Mouse (Mus musculus): Measurements from ENCODE around the gene Slc6a20b. TPM values are rescaled to one million over a fixed set of nuclear protein-coding genes. Genes with fewer than 3 reads are reported as not detected.
"Not testable (repeated sequence)": the region's sequence is repeated elsewhere in the genome, so short reads cannot be mapped to it uniquely, and the experiment has no call there.

Slc6a20b gene
- polyA plus RNA-seq (2012; rRNA removed): 0.13 and 0.22 TPM in 2 replicates

- 95% methylated on average over 6 of the region's 6 CpGs for WGBS
- Histone ChIP-seq H3K4me1 (replicated peaks; ENCODE audit: control insufficient read depth, insufficient read depth, low read length) (no peaks in the 10 kb centered on the region), H3K4me3 (ENCODE audit: control insufficient read depth, insufficient read depth, low read length) (no peak within 1 kb of the TSS), H3K36me3 (ENCODE audit: control insufficient read depth, insufficient read depth, low read length) (no peaks in the 10 kb centered on the region), H3K27me3 (ENCODE audit: control insufficient read depth, insufficient read depth, low read length) (no peaks in the 10 kb centered on the region), H3K27ac (ENCODE audit: control insufficient read depth, insufficient read depth, low read length) (no peak within 1 kb of the TSS)
- no peak for DNase-seq
- no peak for TF ChIP-seq POLR2A (IDR thresholded peaks at IDR 0.05; ENCODE audit: control insufficient read depth, extremely low read depth, insufficient read depth, low read length, poor library complexity)
- TF ChIP-seq CTCF (IDR thresholded peaks at IDR 0.05; ENCODE audit: borderline replicate concordance, control insufficient read depth, extremely low read depth, insufficient read depth, low read length, poor library complexity): no peak
Observed at GRCm38 (mm10) chr9:123632281-123632680, at the start of gene Slc6a20b. Gene Slc6a20b (minus strand): TSS chr9:123632565.

GRCm38 (mm10) chr9:123679198-123679597, 46.8 kb upstream of the Slc6a20b start:
- WGBS: 56% methylated on average over 2 of the region's 2 CpGs
- H3K4me3 ChIP-seq (ENCODE audit: control insufficient read depth, insufficient read depth, low read length): no peak overlapping the region
- no peak for DNase-seq
- H3K36me3 ChIP-seq (ENCODE audit: control insufficient read depth, insufficient read depth, low read length): no peaks in the 10 kb centered on the region
- peaks cover 9% of the 10 kb centered on the region for H3K4me1 ChIP-seq (replicated peaks; ENCODE audit: control insufficient read depth, insufficient read depth, low read length)
- peaks cover 14% of the 10 kb centered on the region for H3K27me3 ChIP-seq (ENCODE audit: control insufficient read depth, insufficient read depth, low read length)
- TF ChIP-seq POLR2A (IDR thresholded peaks at IDR 0.05; ENCODE audit: control insufficient read depth, extremely low read depth, insufficient read depth, low read length, poor library complexity): no peak
- TF ChIP-seq CTCF (IDR thresholded peaks at IDR 0.05; ENCODE audit: borderline replicate concordance, control insufficient read depth, extremely low read depth, insufficient read depth, low read length, poor library complexity): no peak
- no peak overlapping the region for H3K27ac ChIP-seq (ENCODE audit: control insufficient read depth, insufficient read depth, low read length)

- peak; percentile 9 for DNase-seq
- 2% methylated on average over 73 of the region's 73 CpGs for WGBS
Observed at GRCm38 (mm10) chr9:123678327-123679105, 46.2 kb upstream of the Slc6a20b start, which contains the start of the genes Ccr9 and Slc6a20a. Gene Ccr9 (plus strand): TSS chr9:123678439. Gene Slc6a20a (minus strand): TSS chr9:123678885.

DNA sequence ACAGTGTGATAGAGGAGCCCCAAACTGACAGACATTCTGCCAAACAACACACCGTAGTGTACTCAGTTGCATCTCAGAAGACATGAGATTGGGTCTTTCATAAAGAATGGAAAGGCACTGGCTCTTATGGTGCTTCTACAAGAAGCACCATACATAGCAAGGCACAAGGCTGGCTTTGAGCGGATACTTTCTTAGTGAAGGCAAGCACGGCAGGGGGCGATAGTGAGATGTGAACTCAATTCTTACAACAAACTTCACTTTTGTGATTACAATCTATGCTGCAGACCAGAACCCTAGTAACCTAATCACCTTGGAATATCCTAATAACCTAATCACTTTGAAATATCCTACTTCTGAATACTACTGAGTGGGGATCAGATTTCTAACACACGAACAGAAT, 33.3 kb upstream of the Slc6a20b start:
- no peak for TF ChIP-seq POLR2A (IDR thresholded peaks at IDR 0.05; ENCODE audit: control insufficient read depth, extremely low read depth, insufficient read depth, low read length, poor library complexity)
- no peak for TF ChIP-seq CTCF (IDR thresholded peaks at IDR 0.05; ENCODE audit: borderline replicate concordance, control insufficient read depth, extremely low read depth, insufficient read depth, low read length, poor library complexity)
- WGBS: 44% methylated on average over 5 of the region's 5 CpGs
- Histone ChIP-seq H3K4me3 (ENCODE audit: control insufficient read depth, insufficient read depth, low read length) (no peak overlapping the region), H3K4me1 (replicated peaks; ENCODE audit: control insufficient read depth, insufficient read depth, low read length) (no peaks in the 10 kb centered on the region; the same call in 1 of the 2 replicates), H3K27ac (ENCODE audit: control insufficient read depth, insufficient read depth, low read length) (no peak overlapping the region), H3K27me3 (ENCODE audit: control insufficient read depth, insufficient read depth, low read length) (no peaks in the 10 kb centered on the region), H3K36me3 (ENCODE audit: control insufficient read depth, insufficient read depth, low read length) (no peaks in the 10 kb centered on the region)
- peak; percentile 74 for DNase-seq

More at GRCm38 (mm10) chr9:123678327-123679105, 46.2 kb upstream of the Slc6a20b start, which contains the start of the genes Ccr9 and Slc6a20a:
- no peaks in the 10 kb centered on the region for H3K36me3 ChIP-seq (ENCODE audit: control insufficient read depth, insufficient read depth, low read length)
- H3K27me3 ChIP-seq (ENCODE audit: control insufficient read depth, insufficient read depth, low read length): peaks cover 14% of the 10 kb centered on the region
- no peak within 1 kb of the TSS for H3K27ac ChIP-seq (ENCODE audit: control insufficient read depth, insufficient read depth, low read length)
- no peak for TF ChIP-seq POLR2A (IDR thresholded peaks at IDR 0.05; ENCODE audit: control insufficient read depth, extremely low read depth, insufficient read depth, low read length, poor library complexity)
- no peak for TF ChIP-seq CTCF (IDR thresholded peaks at IDR 0.05; ENCODE audit: borderline replicate concordance, control insufficient read depth, extremely low read depth, insufficient read depth, low read length, poor library complexity)
- peak within 1 kb of the TSS; percentile 32 for H3K4me3 ChIP-seq (ENCODE audit: control insufficient read depth, insufficient read depth, low read length)
- H3K4me1 ChIP-seq (replicated peaks; ENCODE audit: control insufficient read depth, insufficient read depth, low read length): peaks cover 9% of the 10 kb centered on the region

DNA sequence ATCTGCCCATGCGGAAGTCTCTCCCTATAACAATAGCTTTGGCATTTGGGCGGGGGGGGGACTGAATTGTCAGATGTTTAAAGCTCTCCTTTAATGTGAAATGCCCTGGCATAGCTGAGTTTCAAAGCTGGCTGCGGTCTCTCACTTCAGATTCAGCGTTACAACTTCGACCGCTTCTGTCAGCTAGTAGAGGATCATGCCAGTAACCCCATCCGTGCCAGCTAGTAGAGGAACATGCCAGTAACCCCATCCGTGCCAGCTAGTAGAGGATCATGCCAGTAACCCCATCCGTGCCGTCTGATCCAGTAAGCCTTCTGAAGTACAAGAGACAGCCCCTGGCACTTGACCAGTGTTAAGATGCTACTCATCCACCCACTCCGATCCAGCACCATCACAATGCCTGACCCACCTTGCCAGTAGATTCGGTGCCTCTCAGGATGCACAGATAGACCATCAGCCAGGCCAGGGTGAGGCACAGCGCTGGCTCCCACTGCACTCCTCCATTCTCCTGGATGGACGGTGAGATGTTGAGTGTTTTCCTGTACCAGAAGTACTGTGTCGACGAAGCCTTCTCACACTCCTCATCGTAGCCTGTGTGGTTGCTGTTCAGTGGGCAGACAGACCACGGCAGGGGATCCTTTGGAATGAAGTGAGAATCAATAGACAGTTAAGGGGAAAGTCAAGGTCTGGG, 27.8 kb upstream of the Slc6a20b start:
- WGBS: 96% methylated on average over 18 of the region's 18 CpGs
- not testable (repeated sequence) for DNase-seq; H3K4me1 ChIP-seq (replicated peaks; ENCODE audit: control insufficient read depth, insufficient read depth, low read length); H3K27me3 ChIP-seq (ENCODE audit: control insufficient read depth, insufficient read depth, low read length); H3K36me3 ChIP-seq (ENCODE audit: control insufficient read depth, insufficient read depth, low read length); H3K4me3 ChIP-seq (ENCODE audit: control insufficient read depth, insufficient read depth, low read length); H3K27ac ChIP-seq (ENCODE audit: control insufficient read depth, insufficient read depth, low read length)

DNA sequence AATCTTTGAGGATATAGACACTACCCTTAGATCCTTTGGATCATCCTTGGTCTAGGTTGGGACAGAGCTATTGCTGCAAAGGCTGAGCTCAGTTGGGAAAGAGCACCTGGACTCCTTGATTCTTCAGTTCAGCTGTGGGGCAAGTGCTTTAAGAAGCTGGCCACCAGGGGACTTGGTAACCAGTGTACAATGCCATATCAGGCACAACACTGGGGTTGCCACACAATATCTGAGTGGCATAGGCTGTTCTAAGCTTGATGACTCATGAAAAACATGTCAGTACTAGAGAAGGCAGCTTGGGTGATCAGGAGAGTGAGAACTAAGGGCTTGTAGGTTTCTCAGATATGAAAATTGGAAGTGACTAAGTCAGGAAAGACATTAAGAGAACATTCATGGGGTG, 26.6 kb upstream of the Slc6a20b start:
- no peak overlapping the region for H3K27ac ChIP-seq (ENCODE audit: control insufficient read depth, insufficient read depth, low read length)
- DNase-seq: no peak
- H3K4me3 ChIP-seq (ENCODE audit: control insufficient read depth, insufficient read depth, low read length): no peak overlapping the region
- TF ChIP-seq CTCF (IDR thresholded peaks at IDR 0.05; ENCODE audit: borderline replicate concordance, control insufficient read depth, extremely low read depth, insufficient read depth, low read length, poor library complexity) (no peak), POLR2A (IDR thresholded peaks at IDR 0.05; ENCODE audit: control insufficient read depth, extremely low read depth, insufficient read depth, low read length, poor library complexity) (no peak)
- no peaks in the 10 kb centered on the region for H3K36me3 ChIP-seq (ENCODE audit: control insufficient read depth, insufficient read depth, low read length)
- H3K4me1 ChIP-seq (replicated peaks; ENCODE audit: control insufficient read depth, insufficient read depth, low read length): peaks cover 6% of the 10 kb centered on the region
- H3K27me3 ChIP-seq (ENCODE audit: control insufficient read depth, insufficient read depth, low read length): no peaks in the 10 kb centered on the region
